Mouse (Mus musculus) CD8-positive naive resting alpha-beta T cell, adult 2 months (primary cell): ENCODE data around the gene Hoxb5.

Source experiments
- DNase-seq, 2 experiments: peaks; one replicate each; pipeline ENCODE4 v3.0.0; 2022; ENCODE audit warnings: low read depth in 2 of 2, low spot score in 2 of 2

The Hoxb5 gene

DNA sequence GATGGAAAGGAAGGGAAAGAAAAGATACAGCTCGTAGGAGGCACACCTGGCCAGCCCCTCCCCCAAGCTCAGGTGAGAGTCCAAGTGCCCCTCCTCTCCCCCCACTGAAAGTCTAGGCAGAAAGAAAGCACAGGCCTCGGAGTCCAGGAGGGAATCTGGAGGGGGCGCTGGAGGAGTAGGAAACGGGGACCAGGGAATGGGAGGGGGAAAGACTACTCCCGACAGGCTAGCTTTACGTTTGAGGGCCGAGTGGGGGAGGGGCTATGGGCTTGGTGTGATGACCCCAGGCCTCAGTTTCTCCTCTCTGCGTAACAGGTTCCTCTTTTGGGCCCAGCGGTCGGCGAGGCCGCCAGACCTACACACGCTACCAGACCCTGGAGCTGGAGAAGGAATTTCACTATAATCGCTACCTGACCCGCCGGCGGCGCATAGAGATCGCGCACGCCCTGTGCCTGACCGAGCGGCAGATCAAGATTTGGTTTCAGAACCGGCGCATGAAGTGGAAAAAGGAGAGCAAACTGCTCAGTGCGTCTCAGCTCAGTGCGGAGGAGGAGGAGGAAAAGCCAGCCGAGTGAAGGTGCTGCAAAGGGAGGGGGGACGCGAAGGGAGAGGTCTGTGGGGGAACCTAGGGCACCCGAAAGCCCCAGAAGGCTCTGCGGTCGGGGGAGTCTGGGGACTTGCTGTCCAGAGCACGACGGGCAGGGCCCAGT lies 2.6 kb upstream of the Hoxb5 start:
- no peak for DNase-seq

DNA sequence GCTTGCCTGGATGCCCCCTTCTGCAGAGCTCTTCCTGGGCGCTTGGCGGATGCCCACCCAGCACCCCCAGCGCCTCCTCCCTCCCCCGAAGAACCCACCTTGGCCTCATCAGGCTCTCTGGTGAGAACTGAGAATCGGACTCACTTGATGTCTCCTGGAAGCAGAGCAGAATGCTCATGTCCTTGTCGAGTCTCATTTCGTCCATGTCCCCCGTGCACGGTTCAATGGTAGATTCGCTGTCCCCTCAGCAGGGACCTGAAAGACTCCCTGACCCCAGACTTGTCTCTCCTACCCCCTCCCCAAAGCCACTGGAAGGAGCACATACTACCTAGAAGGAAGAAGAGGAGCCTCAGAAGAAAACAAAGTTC lies 2.1 kb upstream of the Hoxb5 start:
- no peak for DNase-seq

DNA sequence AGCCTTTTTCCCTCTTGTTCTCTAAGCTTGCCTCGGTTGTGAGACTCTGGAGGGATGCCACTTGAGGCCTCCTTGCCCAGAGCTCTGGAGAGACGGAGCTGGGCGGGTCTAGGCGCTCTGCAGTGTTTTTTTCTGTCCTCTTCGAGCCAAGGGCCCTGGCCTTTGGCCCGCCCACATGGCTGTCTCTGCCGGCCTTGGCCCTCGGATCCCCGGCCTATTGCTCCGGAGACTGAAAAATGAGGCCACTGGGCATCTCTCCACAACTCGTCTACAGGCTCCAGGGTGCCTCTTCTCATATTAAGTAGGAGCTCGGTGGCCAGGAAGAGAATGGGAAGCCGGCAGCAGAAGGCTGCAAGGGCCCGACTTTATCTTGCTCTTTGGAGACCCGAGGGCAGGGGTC lies 1.3 kb upstream of the Hoxb5 start:
- no peak for DNase-seq

DNA sequence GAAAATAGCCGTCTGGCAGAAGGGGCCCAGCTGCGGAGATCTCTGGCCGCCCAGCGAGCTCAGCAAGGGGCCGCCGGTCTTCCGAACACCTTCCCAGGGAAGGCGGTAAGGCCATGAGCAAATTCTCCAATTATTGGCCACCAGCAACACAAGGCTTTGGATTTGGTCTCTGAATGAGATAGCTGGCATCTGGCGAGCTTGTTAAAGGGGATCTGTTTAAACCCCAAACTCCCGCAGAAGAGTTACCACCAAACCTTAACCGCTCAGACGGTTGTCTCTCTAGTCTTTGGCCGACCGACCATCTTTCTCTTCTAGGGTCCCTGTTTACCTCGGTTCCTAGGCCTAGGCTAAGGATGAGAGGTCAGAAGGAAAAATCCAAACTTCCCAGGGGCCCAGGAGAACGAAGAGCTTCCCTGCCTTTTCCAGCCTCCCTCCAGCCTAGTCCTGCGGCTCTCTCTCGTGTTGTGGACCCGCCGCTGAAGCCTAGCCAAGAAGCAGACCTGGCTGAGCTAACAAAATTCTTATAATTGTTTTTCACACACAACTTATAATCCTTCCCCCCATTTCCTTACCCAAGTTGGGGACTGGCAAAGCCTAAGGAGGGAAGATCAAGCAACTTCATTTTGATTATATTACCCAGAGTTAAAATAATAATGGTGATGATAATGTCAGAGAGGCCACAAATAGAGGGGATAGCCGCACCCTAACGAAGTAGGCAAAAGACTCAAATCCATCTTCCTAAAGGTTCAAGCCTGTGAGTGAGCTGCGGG lies 570 bp upstream of the Hoxb5 start:
- no peak for DNase-seq

DNA sequence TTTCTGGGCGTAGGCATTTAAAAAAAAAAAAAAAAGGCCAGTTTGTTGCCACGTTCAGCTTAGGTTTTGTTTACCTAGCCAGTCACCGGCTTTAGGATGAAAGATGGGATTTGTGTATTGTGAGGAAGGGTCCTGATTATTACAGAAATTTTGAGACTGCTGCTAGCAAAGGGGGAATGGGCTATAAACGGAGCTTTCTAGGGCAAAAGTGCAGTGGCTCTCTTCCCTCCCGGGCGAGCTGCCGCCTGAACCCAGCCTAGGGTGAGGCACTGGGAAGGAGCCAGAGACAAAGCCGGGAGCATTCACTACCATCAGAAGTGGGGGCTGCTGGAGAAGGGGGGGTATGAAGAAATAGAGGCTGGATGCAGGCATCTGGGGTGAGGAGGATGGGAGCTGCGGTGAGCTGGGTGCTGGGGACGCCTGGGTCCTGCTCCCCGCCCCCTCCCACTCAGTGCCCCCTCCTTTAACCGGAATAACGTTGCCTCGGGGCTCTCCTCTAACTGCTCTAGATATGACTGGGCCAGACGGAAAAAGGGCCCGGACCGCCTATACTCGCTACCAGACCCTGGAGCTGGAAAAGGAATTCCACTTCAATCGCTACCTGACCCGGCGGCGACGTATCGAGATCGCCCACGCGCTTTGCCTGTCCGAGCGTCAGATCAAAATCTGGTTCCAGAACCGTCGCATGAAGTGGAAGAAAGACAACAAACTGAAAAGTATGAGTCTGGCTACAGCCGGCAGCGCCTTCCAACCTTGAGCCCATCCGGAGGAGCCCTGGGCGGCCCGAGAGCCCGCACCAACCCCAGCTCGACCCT lies 1.5 kb downstream of the Hoxb5 start:
- DNase-seq = no peak

- no peak for DNase-seq
These were observed 2.5 kb downstream of the Hoxb5 start for GRCm38 (mm10) chr11:96305505-96306182.

DNA sequence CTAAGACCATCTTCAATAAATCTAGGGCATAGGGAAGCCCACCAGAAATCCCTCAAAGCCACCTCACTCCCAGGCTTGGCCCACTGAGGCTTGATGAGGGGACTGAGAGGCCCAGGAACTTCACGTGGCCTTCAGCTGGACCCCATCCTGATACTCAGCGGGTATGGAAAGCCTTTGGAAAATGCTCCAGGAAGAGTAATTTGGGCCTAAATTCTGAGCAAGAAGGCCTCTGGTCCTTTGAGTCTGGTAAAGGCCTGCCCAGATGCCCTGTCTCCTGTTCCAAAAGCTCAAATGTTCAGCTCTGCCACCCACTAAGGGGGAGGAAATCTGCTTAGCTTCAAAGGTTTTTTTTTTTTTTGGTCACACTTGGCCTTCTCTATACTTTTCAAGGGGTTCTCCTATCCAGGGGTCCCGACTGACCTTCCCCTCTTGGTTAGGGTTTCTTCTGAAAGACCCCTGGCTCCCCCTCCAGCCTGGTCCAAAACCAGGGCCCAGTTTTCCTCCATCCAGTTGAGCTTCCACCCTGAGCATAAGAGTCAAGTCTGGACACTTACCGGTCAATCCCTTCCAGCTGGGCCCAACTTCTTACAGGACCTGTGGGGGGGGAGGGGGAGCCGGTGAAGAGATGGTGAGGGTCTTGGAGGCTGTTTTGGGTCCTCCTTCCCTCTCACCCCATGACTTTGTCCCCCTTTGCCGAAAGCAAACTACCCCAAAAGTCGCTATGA lies 3.2 kb downstream of the Hoxb5 start:
- no peak for DNase-seq

- no peak for DNase-seq
These were observed 3.8 kb downstream of the Hoxb5 start for GRCm38 (mm10) chr11:96306908-96307269.

DNA sequence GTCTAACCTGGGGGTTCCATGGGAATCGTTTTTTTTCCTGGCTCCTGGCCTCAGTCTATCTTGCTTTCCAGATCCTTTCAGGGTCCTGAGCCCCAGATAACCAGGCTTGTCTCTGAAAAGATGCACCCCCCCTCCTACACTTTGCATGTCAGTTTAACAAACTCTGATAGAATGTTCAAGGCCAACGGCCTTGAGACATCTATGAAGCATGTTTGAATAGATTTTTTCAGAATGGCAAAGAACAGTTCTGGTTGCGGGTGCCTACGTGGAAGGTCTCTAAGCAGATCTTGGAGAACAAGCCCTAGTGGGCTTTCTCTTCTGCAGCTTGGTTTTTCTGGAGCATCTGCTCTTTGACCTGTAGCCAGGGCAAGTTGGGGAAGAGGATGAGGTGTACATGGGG lies 5.6 kb downstream of the Hoxb5 start:
- DNase-seq = no peak

DNA sequence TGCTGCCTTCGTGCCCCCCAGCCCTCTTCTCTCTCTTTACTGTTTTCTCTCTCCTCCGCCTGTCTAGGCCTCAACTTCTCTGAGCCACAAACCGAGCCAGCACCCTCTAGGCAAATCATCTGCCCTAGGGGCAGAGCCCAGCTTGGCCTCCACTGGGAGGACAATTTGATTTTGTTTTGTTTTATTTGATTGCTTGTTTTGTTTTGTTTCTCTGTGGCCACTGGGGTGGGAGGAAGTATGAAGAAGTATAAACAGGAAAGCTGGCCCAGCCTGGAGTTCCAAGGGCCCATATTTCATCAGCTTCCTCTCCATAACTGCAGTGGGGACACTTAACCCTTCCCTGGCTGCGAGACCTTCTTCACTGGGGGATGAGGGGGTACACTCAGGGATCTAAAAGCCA lies 6.2 kb downstream of the Hoxb5 start:
- no peak for DNase-seq

DNA sequence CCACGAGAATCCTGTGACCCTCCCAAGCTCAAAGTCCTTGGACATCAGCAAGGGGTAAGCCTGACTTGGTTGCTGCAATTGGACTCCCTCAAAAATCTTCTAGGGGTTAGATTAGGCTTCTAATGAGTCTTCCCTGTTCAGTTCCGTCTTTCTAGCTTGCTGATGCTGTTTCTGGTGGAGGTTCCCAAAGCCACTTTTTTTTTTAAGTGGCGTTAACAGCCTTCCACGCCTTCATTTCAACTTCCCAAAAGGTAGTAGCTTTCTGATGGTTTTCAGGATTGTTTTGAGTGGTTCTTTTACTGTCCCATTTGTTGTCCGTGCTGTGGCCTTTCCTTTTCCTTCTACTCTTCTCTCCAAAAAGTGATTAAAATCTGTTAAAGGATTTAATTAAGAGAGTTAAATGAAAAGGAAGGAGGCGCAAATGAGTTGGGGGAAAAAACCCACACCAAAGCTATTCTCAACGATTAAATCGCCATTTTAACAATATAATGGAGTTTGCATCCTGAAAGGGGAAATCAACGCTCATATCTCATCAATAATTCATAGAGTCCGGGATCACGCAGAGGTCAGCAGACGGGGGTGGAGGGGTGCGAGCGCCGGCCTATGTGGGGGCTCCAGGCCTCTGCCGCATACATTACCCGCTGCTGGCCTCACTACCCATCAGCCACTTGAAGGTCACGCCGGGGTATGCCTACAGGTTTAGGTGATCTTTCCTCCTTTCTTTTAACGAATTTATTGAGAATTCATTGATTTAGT lies 7.2 kb downstream of the Hoxb5 start:
- no peak for DNase-seq

- no peak for DNase-seq
These were observed 8.0 kb downstream of the Hoxb5 start for GRCm38 (mm10) chr11:96311097-96311496.

- DNase-seq = peak; percentile 44 to 51
These were observed 8.6 kb downstream of the Hoxb5 start for GRCm38 (mm10) chr11:96311520-96312417.

DNA sequence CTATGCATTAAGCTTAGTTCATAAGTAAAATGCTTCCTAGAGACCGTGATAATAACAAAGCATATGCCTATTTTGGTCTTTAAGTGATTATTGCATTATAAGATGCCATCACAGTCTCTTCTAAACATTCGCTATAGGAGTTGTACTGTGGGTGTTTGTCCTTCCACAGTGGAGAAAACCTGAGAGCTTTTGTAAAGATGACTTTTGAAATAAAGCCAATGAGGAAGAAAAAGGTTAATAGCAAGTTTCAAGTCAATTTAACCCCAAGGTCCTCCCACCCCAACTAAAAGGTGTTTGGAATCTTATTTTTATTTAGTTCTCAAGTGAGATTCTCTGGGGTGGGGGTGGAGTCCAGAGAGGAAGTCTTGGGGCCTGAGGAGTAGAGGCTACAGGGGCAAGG lies 10.0 kb downstream of the Hoxb5 start:
- DNase-seq = no peak

GRCm38 (mm10) chr11:96313806-96314428 lies 10.8 kb downstream of the Hoxb5 start:
- no peak for DNase-seq

- DNase-seq = no peak
These were observed 11.7 kb downstream of the Hoxb5 start for GRCm38 (mm10) chr11:96314671-96315343.

DNA sequence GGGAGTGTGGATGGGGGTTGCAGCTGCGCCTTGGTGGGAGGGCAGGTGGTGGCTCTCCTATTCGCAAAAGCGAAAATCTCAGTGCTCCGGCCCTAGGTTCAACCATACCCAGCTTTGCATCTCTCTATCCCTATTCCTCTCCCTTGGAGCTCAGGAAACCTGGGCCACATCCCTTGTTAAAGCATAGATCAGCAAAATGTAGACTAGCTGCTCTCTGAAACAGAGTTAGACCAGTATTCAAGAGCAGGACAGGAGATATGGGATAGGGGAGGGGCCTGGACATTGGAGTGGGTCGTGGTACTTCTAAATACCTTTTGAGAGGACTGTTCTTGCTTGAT lies 12.2 kb downstream of the Hoxb5 start:
- DNase-seq = no peak
